Mouse (Mus musculus) limb, embryonic 15.5 days (tissue): Measurements from ENCODE around the gene Ncaph. TPM values are rescaled to one million over a fixed set of nuclear protein-coding genes. Genes with fewer than 3 reads are reported as not detected.
"Not testable (repeated sequence)": the region's sequence is repeated elsewhere in the genome, so short reads cannot be mapped to it uniquely, and the experiment has no call there.

ENCODE experiments used
- ATAC-seq: fragments of 200-750 bp; cut with Nextera tagmentation; 2 replicates; pipeline ENCODE4 v1.8.0; 2017; ENCODE audit warnings: low read depth, moderate TSS enrichment; ENCODE audit not compliant: insufficient number of reproducible peaks, low FRiP score, low TSS enrichment
- H3K27ac ChIP-seq: fragments of 300-500 bp; sonication (generic); 2 replicates; pipeline ENCODE4 v1.5.1; 2015; ENCODE audit warnings: moderate library complexity, mild to moderate bottlenecking, inconsistent platforms
- H3K27me3 ChIP-seq: fragments of 300-500 bp; sonication (generic); 2 replicates; pipeline ENCODE4 v1.6.1; 2015; ENCODE audit warnings: inconsistent platforms
- H3K36me3 ChIP-seq: fragments of 300-500 bp; sonication (generic); 2 replicates; pipeline ENCODE4 v1.6.1; 2015; ENCODE audit warnings: inconsistent platforms
- H3K4me1 ChIP-seq: fragments of 300-500 bp; sonication (generic); 2 replicates; pipeline ENCODE4 v1.6.1; 2015; ENCODE audit warnings: inconsistent platforms
- H3K4me2 ChIP-seq: fragments of 300-500 bp; sonication (generic); 2 replicates; pipeline ENCODE4 v1.6.1; 2015; ENCODE audit warnings: mild to moderate bottlenecking, inconsistent platforms
- H3K4me3 ChIP-seq: fragments of 300-500 bp; sonication (generic); 2 replicates; pipeline ENCODE4 v1.5.1; 2015; ENCODE audit warnings: mild to moderate bottlenecking, inconsistent platforms
- H3K9ac ChIP-seq: fragments of 300-500 bp; sonication (generic); 2 replicates; pipeline ENCODE4 v1.6.1; 2015; ENCODE audit warnings: inconsistent platforms
- H3K9me3 ChIP-seq: fragments of 300-500 bp; sonication (generic); 2 replicates; pipeline ENCODE4 v1.6.1; 2016; ENCODE audit warnings: inconsistent platforms
- WGBS: fragments of 180-500 bp; shearing (Covaris S2); methylation state at CpG from one replicate; pipeline ENCODE4 v1.1.7; 2015; 5-methylcytosine and 5-hydroxymethylcytosine counted together
- polyA plus RNA-seq: library from polyadenylated mRNA; unstranded; fragments of >200 nt; fragmentation: Nextera tagmentation; extraction: Ambion mirVana; gene quantifications from 2 replicates; pipeline ENCODE4 v1.2.1, GENCODE M21; 2015

Ncaph gene
- polyA plus RNA-seq, 1 experiment from 2014 or later = 61.3 TPM

DNA sequence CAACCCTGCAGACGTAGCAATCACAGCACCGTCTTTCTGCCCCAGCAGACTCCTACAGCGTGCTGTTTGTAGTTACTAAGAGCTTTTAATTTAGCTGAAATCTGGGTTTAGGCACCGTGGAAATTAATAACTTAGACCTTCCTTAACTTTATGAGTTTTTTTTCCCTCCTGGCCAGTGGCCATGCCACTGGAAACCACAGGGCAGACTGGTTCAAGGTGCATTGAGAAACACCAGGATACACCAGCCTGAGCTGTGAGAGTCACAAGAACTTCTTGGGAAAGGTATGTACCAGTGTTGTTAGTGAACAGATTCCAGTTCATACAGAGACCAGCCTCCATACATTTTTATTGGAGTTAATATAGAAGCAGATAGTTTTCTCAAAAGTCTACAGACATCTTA is 4.7 kb upstream of the Ncaph start:
- no peak for ATAC-seq
- Histone ChIP-seq H3K9me3 (no peaks in the 10 kb centered on the region), H3K36me3 (peaks cover 23% of the 10 kb centered on the region), H3K9ac (no peak overlapping the region), H3K27me3 (no peaks in the 10 kb centered on the region), H3K4me1 (peaks cover 43% of the 10 kb centered on the region), H3K27ac (peak overlapping the region; percentile 54), H3K4me3 (no peak overlapping the region), H3K4me2 (0 out of 2 replicates have a peak overlapping the region, but pooled peaks have one; percentile 10)
- 46% methylated on average over 4 of the region's 4 CpGs for WGBS

DNA sequence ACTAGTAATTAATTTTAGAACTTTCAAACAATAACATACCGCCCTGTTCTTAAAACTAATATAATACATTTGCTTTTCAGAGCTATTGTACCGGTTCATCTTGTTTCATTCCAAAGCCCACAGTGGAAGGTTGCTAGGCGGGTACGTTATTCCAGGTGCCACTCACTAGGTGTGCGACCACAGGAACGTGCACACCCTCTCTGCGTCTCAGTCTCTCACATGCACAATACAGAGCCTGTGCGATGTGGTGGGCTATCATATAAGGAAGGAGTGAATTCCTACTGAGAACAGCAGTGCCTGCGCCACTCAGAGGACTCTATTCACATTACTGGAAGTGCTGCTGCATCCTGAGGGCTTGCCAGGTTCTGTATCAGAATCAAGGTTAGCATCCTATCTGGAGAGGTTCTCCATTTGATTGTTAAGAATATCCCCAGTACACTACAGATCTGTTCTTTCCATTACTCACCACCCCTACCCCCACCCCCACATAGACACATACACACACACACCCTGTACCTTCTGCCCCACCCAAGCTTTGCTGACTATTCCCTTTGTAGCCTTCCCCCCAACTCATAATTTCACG is 4.2 kb upstream of the Ncaph start:
- no peak for ATAC-seq
- peak overlapping the region; percentile 54 for H3K27ac ChIP-seq

DNA sequence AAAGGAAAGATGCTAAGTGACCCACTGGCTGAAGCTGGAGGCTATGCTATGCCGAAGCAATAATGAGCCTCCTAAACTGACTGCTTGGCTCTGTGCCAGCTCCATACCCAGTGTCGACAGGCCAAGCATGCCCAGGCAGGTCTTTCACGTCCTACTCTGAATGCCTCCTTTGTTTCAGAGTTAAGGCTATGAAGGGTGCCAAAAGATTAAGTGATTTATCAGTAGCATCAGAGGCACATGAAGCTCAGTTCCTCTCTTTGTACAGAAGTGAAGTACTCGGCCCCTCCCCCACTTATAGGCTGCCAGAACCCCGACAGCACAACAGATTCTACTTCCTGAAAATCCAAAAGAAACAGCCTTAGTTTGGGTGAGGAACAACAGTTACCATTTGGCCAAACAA is 3.2 kb upstream of the Ncaph start:
- WGBS = 10% methylated on average over 5 of the region's 5 CpGs
- ATAC-seq = peak; percentile 16; the same call in 1 of the 2 replicates
- H3K9ac ChIP-seq = no peak overlapping the region
- H3K36me3 ChIP-seq = peaks cover 23% of the 10 kb centered on the region
- H3K4me2 ChIP-seq = no peak overlapping the region
- no peaks in the 10 kb centered on the region for H3K9me3 ChIP-seq
- no peak overlapping the region for H3K4me3 ChIP-seq
- peak overlapping the region; percentile 50 for H3K27ac ChIP-seq
- H3K27me3 ChIP-seq = no peaks in the 10 kb centered on the region
- H3K4me1 ChIP-seq = peaks cover 43% of the 10 kb centered on the region

More for the DNA sequence above, 4.2 kb upstream of the Ncaph start:
- Histone ChIP-seq H3K9ac (no peak overlapping the region), H3K27me3 (no peaks in the 10 kb centered on the region), H3K36me3 (peaks cover 23% of the 10 kb centered on the region), H3K9me3 (no peaks in the 10 kb centered on the region), H3K4me2 (0 out of 2 replicates have a peak overlapping the region, but pooled peaks have one; percentile 10), H3K4me3 (no peak overlapping the region), H3K4me1 (peaks cover 43% of the 10 kb centered on the region)
- 60% methylated on average over 10 of the region's 10 CpGs for WGBS

DNA sequence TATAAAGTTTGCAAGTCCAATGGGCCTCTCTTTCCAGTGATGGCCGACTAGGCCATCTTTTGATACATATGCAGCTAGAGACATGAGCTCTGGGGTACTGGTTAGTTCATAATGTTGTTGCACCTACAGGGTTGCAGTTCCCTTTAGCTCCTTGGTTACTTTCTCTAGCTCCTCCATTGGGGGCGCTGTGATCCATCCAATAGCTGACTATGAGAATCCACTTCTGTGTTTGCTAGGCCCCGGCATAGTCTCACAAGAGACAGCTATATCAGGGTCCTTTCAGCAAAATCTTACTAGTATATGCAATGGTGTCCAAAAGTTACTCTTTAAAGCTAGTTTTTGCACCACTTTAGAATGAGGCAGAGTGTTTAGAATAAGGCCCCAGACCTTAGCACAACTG is 1.5 kb upstream of the Ncaph start:
- 50% methylated on average over 3 of the region's 3 CpGs for WGBS
- H3K27me3 ChIP-seq, H3K4me3 ChIP-seq, H3K9ac ChIP-seq, ATAC-seq, H3K36me3 ChIP-seq, H3K9me3 ChIP-seq, H3K27ac ChIP-seq, H3K4me2 ChIP-seq: not testable (repeated sequence)
- peaks cover 43% of the 10 kb centered on the region for H3K4me1 ChIP-seq

DNA sequence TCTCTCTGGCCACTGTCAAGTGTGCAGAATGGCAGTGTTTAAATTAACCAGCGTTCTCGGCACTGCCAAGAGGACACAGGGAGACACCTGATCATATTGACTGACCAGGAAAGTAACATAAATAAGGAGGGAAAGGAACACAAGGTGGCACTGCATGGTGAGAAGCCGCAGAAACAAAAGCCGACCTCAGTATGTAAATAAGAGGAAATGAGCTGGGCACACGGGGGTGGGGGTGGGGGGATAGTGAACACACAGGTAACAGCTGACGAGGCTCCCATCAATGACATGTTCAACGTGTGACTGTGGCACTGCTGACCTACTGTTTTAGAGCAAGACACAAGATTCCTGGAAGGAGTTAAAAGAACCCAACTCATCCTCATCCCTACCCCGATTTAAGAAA is 2.4 kb downstream of the Ncaph start:
- Histone ChIP-seq H3K4me2 (no peak overlapping the region), H3K27me3 (no peaks in the 10 kb centered on the region), H3K9ac (no peak overlapping the region), H3K4me1 (peaks cover 23% of the 10 kb centered on the region), H3K9me3 (no peaks in the 10 kb centered on the region), H3K27ac (no peak overlapping the region), H3K4me3 (no peak overlapping the region), H3K36me3 (peaks cover 6% of the 10 kb centered on the region)
- WGBS = 73% methylated on average over 8 of the region's 8 CpGs
- no peak for ATAC-seq

DNA sequence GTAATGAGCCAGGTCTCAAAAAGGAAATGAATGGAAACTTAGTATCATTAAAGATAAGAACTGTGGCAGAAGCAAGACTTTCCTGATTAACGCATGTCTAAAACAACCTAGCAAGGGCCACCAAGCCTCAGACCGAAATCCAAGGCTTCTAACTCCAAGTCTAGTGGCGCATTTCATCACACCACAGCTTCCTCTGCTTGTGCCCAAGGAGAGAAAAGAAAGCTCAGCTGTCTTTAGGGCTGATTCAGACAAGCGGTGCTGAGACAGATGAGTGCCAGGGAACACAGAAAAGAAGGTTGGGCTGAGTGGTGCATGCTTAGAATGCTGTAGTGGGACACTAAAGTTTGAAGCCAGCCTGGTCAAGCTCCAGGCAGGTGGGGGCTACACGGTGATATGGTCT is 4.8 kb downstream of the Ncaph start:
- H3K4me1 ChIP-seq = peaks cover 16% of the 10 kb centered on the region
- H3K4me2 ChIP-seq = no peak overlapping the region
- no peak overlapping the region for H3K27ac ChIP-seq
- no peak for ATAC-seq
- H3K9me3 ChIP-seq = no peaks in the 10 kb centered on the region
- H3K36me3 ChIP-seq = peaks cover 31% of the 10 kb centered on the region
- no peak overlapping the region for H3K4me3 ChIP-seq
- H3K9ac ChIP-seq = no peak overlapping the region
- 92% methylated on average over 5 of the region's 5 CpGs for WGBS
- H3K27me3 ChIP-seq = no peaks in the 10 kb centered on the region

DNA sequence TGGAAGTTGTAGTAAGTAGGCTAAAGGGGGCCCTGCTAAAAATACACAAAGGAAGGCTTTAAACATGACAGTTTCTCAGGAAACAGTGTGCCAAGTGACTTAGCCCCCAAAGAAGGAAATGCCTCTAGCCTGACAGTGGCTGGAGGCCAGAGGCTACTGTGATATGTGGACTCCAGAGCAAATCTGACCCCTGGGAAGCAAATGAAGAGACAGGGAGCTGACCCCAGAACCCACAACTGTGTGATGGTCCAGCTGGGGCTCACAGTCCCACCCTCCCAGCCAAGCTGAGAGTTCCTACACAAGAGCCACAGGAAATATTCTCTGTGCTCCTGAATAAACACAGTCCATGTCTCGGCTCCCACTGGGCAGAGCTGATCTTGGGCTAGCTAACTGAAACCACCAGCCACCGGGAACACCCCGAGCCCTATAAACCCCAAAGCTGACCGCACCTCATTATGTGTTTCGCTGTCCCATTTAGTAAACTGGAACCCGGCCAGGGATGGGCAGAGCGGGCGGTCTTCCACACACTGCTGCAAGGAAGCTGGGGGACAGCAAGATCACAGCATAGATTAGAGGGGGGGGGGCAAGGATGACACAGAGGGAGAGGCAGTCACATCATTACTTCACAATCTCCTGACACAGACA is 12.0 kb downstream of the Ncaph start:
- no peak overlapping the region for H3K27ac ChIP-seq
- no peak overlapping the region for H3K4me2 ChIP-seq
- no peak overlapping the region for H3K9ac ChIP-seq
- no peaks in the 10 kb centered on the region for H3K9me3 ChIP-seq
- no peaks in the 10 kb centered on the region for H3K4me1 ChIP-seq
- peaks cover 90% of the 10 kb centered on the region for H3K36me3 ChIP-seq
- ATAC-seq = no peak
- WGBS = 82% methylated on average over 8 of the region's 8 CpGs
- no peak overlapping the region for H3K4me3 ChIP-seq
- no peaks in the 10 kb centered on the region for H3K27me3 ChIP-seq

DNA sequence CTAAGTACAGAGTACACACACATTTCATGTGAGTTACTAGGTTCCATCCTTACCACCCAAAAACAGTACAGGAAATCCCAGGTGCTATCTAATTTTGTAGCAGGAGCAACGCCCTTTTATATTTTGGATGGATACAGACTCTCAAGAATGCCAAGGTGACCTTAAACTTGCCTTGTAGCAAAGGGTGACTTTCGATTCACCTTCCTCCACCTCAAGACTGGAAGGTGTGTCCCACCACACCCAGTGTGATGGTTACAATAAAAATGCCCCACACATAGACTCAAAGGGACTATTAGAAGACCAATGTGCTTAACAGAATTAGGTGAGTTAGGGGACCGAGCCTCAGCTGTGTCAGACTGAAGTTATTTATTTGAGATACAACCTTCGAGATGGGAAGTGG is 24.8 kb downstream of the Ncaph start:
- H3K4me1 ChIP-seq = no peaks in the 10 kb centered on the region
- no peak overlapping the region for H3K27ac ChIP-seq
- H3K4me2 ChIP-seq = no peak overlapping the region
- no peaks in the 10 kb centered on the region for H3K9me3 ChIP-seq
- no peak overlapping the region for H3K9ac ChIP-seq
- no peak for ATAC-seq
- no peaks in the 10 kb centered on the region for H3K27me3 ChIP-seq
- WGBS = 93% methylated on average over 4 of the region's 4 CpGs
- no peak overlapping the region for H3K4me3 ChIP-seq
- H3K36me3 ChIP-seq = peaks cover 89% of the 10 kb centered on the region

DNA sequence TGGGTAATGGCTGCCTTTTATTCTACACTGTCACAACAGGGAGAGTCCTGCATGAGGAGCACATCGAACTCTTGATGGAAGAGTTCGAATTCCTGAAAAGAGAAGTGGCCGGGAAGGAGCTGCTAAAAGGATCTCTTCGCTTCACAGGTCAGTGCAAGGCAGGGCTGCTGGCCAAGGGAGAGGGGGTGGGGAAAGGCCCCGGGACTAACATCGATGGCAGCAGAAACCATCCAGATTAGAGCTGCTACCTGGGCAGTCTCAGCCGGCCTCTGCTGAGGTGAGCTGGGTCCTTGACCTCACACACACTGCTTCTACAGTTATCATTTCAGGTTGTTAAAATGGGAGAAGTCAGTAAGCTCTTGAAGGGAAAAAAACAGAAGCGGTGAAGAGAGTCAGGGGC is 41.8 kb downstream of the Ncaph start:
- H3K4me2 ChIP-seq = no peak overlapping the region
- ATAC-seq = no peak
- peaks cover 9% of the 10 kb centered on the region for H3K36me3 ChIP-seq
- H3K4me3 ChIP-seq = no peak overlapping the region
- no peak overlapping the region for H3K9ac ChIP-seq
- no peak overlapping the region for H3K27ac ChIP-seq
- H3K9me3 ChIP-seq = no peaks in the 10 kb centered on the region
- no peaks in the 10 kb centered on the region for H3K27me3 ChIP-seq
- no peaks in the 10 kb centered on the region for H3K4me1 ChIP-seq
- WGBS = 64% methylated on average over 8 of the region's 8 CpGs

DNA sequence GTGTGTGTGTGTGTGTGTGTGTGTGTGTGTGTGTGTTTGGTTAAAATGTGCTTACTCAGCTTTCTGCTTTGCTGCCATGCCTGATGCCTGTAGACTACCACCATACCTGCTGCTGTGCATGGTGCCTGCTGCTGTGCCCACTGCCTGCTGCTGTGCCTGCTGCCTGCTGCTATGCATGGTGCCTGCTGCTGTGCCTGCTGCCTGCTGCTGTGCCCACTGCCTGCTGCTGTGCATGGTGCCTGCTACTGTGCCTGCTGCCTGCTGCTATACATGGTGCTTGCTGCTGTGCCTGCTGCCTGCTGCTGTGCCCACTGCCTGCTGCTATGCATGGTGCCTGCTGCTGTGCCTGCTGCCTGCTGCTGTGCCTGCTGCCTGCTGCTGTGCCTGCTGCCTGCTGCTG is 43.6 kb downstream of the Ncaph start:
- not testable (repeated sequence) for ATAC-seq, H3K4me2 ChIP-seq, H3K9me3 ChIP-seq, H3K4me3 ChIP-seq, H3K27me3 ChIP-seq, H3K9ac ChIP-seq, H3K27ac ChIP-seq, H3K4me1 ChIP-seq
- H3K36me3 ChIP-seq = peaks cover 13% of the 10 kb centered on the region

DNA sequence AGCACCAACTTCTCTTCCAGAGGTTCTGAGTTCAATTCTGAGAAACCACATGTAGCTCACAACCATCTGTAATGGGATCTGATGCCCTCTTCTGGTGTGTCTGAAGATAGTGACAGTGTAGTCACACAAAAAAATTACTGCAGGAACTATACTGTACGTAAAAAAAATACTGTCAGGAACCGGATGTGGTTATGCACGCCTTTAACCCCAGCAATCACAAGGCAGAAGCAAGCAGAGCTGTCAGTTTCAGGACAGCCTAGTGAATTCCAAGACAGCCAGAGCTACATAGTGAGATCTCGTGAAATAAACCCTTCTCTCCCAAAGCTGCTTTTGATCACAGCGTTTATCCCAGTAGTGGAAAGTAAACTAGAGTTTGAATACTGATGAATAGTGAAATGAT is 47.5 kb downstream of the Ncaph start:
- Histone ChIP-seq H3K4me1 (no peaks in the 10 kb centered on the region), H3K9me3 (no peaks in the 10 kb centered on the region), H3K27me3 (no peaks in the 10 kb centered on the region), H3K4me2 (no peak overlapping the region), H3K9ac (no peak overlapping the region), H3K36me3 (peaks cover 13% of the 10 kb centered on the region), H3K4me3 (no peak overlapping the region), H3K27ac (no peak overlapping the region)
- ATAC-seq = no peak
- 86% methylated on average over 5 of the region's 5 CpGs for WGBS

DNA sequence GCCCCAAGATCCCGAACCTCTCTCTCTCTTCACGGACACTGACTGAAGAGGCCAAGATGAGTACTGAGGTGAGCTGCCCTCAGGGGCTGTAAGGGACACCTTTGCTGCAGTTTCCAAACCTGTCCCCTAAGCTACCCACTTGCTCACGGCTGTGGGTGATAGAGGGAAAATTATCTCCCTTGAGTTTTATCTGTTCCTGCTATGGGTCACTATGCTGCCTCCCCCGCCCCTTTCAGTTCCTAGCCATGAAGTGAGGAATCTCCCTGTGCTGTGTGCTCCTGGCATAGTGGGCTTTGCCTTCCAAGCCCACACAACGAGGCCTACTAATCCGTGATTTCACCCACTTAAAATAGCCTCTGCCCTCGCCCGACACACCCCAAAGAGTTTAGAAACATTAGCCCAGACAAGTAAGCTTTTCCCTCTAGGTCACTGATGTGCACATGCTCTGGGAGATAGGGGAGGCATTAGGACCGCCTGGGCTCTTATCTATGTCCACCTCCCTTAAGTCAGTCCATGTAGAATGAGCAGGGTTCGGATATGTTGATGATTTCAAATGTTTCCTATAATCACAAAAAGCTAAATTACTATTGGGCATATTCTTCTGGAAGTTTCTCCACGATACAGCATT is 53.0 kb downstream of the Ncaph start:
- H3K27me3 ChIP-seq = no peaks in the 10 kb centered on the region
- H3K9me3 ChIP-seq = no peaks in the 10 kb centered on the region
- WGBS = 90% methylated on average over 11 of the region's 11 CpGs
- no peaks in the 10 kb centered on the region for H3K4me1 ChIP-seq
- H3K27ac ChIP-seq = no peak overlapping the region
- H3K36me3 ChIP-seq = peaks cover 12% of the 10 kb centered on the region; the same call in 1 of the 2 replicates
- no peak for ATAC-seq
- H3K4me3 ChIP-seq = no peak overlapping the region
- H3K9ac ChIP-seq = no peak overlapping the region
- no peak overlapping the region for H3K4me2 ChIP-seq
